Mouse (Mus musculus): Measurements from ENCODE around the gene Nphs2.

DNA sequence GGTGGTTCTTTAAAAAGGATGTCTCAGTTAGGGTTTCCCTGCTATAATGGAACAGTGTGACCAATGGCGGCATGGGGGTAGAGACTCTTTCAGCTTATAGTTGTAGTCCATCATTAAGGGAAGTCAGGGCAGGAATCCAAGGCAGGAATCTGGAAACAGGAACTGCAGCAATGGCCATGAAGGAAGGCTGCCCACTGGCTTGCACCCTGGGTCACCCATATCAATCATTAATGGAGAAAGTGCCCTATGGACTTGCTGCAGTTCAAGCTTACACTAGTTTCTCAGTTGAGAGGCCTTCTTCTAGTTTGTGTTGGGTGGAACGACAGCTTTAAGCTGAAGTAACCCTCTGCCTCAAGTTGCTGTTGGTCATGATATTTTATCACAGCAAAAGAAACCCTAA lies 41.9 kb downstream of the Nphs2 start:
- TF ChIP-seq POLR2A (IDR thresholded peaks at IDR 0.05; ENCODE audit: control insufficient read depth, extremely low read depth, insufficient read depth, low read length, poor library complexity) (no peak), CTCF (IDR thresholded peaks at IDR 0.05; ENCODE audit: borderline replicate concordance, control insufficient read depth, extremely low read depth, insufficient read depth, low read length, poor library complexity) (no peak)
